Mouse (Mus musculus) CH12.LX (cell line): ENCODE measurements around the gene Fyco1. TPM values are rescaled to one million over a fixed set of nuclear protein-coding genes. Genes with fewer than 3 reads are reported as not detected.

ENCODE experiments used
- DNase-seq: peaks from one replicate; pipeline ENCODE4 v3.0.0-alpha.2; 2013; ENCODE audit errors: extremely low read depth
- H3K27ac ChIP-seq: 2 replicates; pipeline ENCODE4 v1.5.1; 2012; ENCODE audit warnings: low read depth, mild to moderate bottlenecking, control low read depth, moderate library complexity; ENCODE audit not compliant: insufficient read depth
- H3K27me3 ChIP-seq: replicated peaks from 2 replicates; pipeline ENCODE3; 2012; ENCODE audit warnings: inconsistent platforms
- H3K36me3 ChIP-seq, 2 experiments: replicated peaks in 1 of 2; 2 replicates each; pipeline versions ENCODE3 to v1.6.1; 2012; ENCODE audit warnings: inconsistent platforms in 1 of 2, low read length in 1 of 2, mild to moderate bottlenecking in 1 of 2, mixed read lengths in 1 of 2, moderate library complexity in 1 of 2; ENCODE audit not compliant: control insufficient read depth in 1 of 2, insufficient read depth in 1 of 2
- H3K4me1 ChIP-seq, 2 experiments: 2 replicates each; pipeline ENCODE4 v1.6.1; 2012; ENCODE audit warnings: inconsistent platforms in 1 of 2, moderate library complexity in 1 of 2; ENCODE audit not compliant: insufficient read depth in 2 of 2, control insufficient read depth in 1 of 2
- H3K4me2 ChIP-seq: 2 replicates; pipeline ENCODE4 v1.6.1; 2012; ENCODE audit warnings: low read depth, mild to moderate bottlenecking, control low read depth; ENCODE audit not compliant: poor library complexity, insufficient read depth, severe bottlenecking
- H3K4me3 ChIP-seq, 3 experiments: fragments of 150-350 bp in 1 of 3; sonication (generic) in 1 of 3; replicated peaks in 1 of 3; 2 replicates each; pipeline versions ENCODE3 to v1.5.1; 2011 to 2012; ENCODE audit warnings: low read depth in 2 of 3, low read length in 2 of 3, mild to moderate bottlenecking in 2 of 3, moderate library complexity in 2 of 3, control low read depth in 1 of 3, improper control_type of control experiment in 1 of 3, inconsistent platforms in 1 of 3, mixed read lengths in 1 of 3; ENCODE audit not compliant: poor library complexity in 1 of 3
- H3K79me2 ChIP-seq: replicated peaks from 2 replicates; pipeline ENCODE4 v1.6.1; 2012; ENCODE audit warnings: mild to moderate bottlenecking, moderate library complexity; ENCODE audit not compliant: control insufficient read depth, poor library complexity, insufficient read depth, severe bottlenecking; ENCODE audit errors: extremely low read depth
- H3K9ac ChIP-seq: 2 replicates; pipeline ENCODE4 v1.6.1; 2012; ENCODE audit warnings: low read depth, mild to moderate bottlenecking, control low read depth, moderate library complexity; ENCODE audit not compliant: insufficient read depth
- H3K9me3 ChIP-seq: replicated peaks from 2 replicates; pipeline ENCODE3; 2012; ENCODE audit warnings: low read length, inconsistent platforms, mixed read lengths
- CHD2 ChIP-seq: IDR thresholded peaks from 2 replicates; pipeline ENCODE4 v1.6.1; 2011; ENCODE audit warnings: low read length, improper control_type of control experiment
- E2F4 ChIP-seq: IDR thresholded peaks from 2 replicates; pipeline ENCODE4 v1.6.1; 2011; ENCODE audit warnings: low read depth, low read length, improper control_type of control experiment; ENCODE audit not compliant: insufficient replicate concordance
- EP300 ChIP-seq: IDR thresholded peaks from 2 replicates; pipeline ENCODE4 v1.6.1; 2011; ENCODE audit warnings: low read length, improper control_type of control experiment
- GABPA ChIP-seq: IDR thresholded peaks from 2 replicates; pipeline ENCODE4 v1.6.1; 2012; ENCODE audit warnings: low read depth, low read length, improper control_type of control experiment, inconsistent platforms; ENCODE audit not compliant: insufficient replicate concordance
- HCFC1 ChIP-seq: IDR thresholded peaks from 2 replicates; pipeline ENCODE4 v1.6.1; 2012; ENCODE audit warnings: low read depth, mild to moderate bottlenecking, inconsistent platforms, low read length, improper control_type of control experiment
- IRF4 ChIP-seq: IDR thresholded peaks from 2 replicates; pipeline ENCODE4 v1.6.1; 2014; ENCODE audit warnings: low read depth, mild to moderate bottlenecking, inconsistent platforms, low read length, improper control_type of control experiment
- JUN ChIP-seq: IDR thresholded peaks from 2 replicates; pipeline ENCODE4 v1.6.1; 2011; ENCODE audit warnings: low read depth, mild to moderate bottlenecking, low read length, improper control_type of control experiment, moderate library complexity; ENCODE audit not compliant: insufficient read depth
- JUND ChIP-seq: conservative IDR thresholded peaks from 2 replicates; pipeline ENCODE4 v1.6.1; 2011; ENCODE audit warnings: low read depth, low read length, improper control_type of control experiment
- MAFK ChIP-seq: IDR thresholded peaks from 2 replicates; pipeline ENCODE4 v1.6.1; 2011; ENCODE audit warnings: low read length, improper control_type of control experiment; ENCODE audit not compliant: insufficient replicate concordance
- MAZ ChIP-seq: IDR thresholded peaks from 2 replicates; pipeline ENCODE4 v1.6.1; 2012; ENCODE audit warnings: low read depth, mild to moderate bottlenecking, inconsistent platforms, low read length, improper control_type of control experiment, moderate library complexity
- NRF1 ChIP-seq: IDR thresholded peaks from 2 replicates; pipeline ENCODE4 v1.6.1; 2014; ENCODE audit warnings: low read depth, mild to moderate bottlenecking, inconsistent platforms, low read length, improper control_type of control experiment, moderate library complexity
- PAX5 ChIP-seq: IDR thresholded peaks from 2 replicates; pipeline ENCODE4 v1.6.1; 2012; ENCODE audit warnings: low read length, inconsistent platforms, mixed read lengths
- RCOR1 ChIP-seq: conservative IDR thresholded peaks from 2 replicates; pipeline ENCODE4 v1.6.1; 2012; ENCODE audit warnings: low read depth, mild to moderate bottlenecking, inconsistent platforms, low read length, improper control_type of control experiment
- SIN3A ChIP-seq: IDR thresholded peaks from 2 replicates; pipeline ENCODE4 v1.6.1; 2012; ENCODE audit warnings: low read length, improper control_type of control experiment, inconsistent platforms
- SMC3 ChIP-seq: IDR thresholded peaks from 2 replicates; pipeline ENCODE4 v1.6.1; 2011; ENCODE audit warnings: low read depth, low read length, improper control_type of control experiment
- TCF12 ChIP-seq: IDR thresholded peaks from 2 replicates; pipeline ENCODE4 v1.6.1; 2014; ENCODE audit warnings: low read depth, mild to moderate bottlenecking, inconsistent platforms, low read length, improper control_type of control experiment
- UBTF ChIP-seq: IDR thresholded peaks from 2 replicates; pipeline ENCODE4 v1.6.1; 2012; ENCODE audit warnings: low read depth, mild to moderate bottlenecking, inconsistent platforms, low read length, improper control_type of control experiment, moderate library complexity
- USF1 ChIP-seq: IDR thresholded peaks from 2 replicates; pipeline ENCODE4 v1.6.1; 2014; ENCODE audit warnings: low read depth, mild to moderate bottlenecking, inconsistent platforms, low read length, improper control_type of control experiment
- USF2 ChIP-seq: conservative IDR thresholded peaks from 2 replicates; pipeline ENCODE4 v1.6.1; 2011; ENCODE audit warnings: low read depth, low read length, improper control_type of control experiment
- ZKSCAN1 ChIP-seq: IDR thresholded peaks from 2 replicates; pipeline ENCODE4 v1.6.1; 2012; ENCODE audit warnings: low read depth, inconsistent platforms, low read length, improper control_type of control experiment, borderline replicate concordance
- ZMIZ1 ChIP-seq: IDR thresholded peaks from 2 replicates; pipeline ENCODE4 v1.6.1; 2012; ENCODE audit warnings: low read depth, mild to moderate bottlenecking, inconsistent platforms, low read length, improper control_type of control experiment
- dilution Hi-C: fragments of 300-500 bp; cut with MboI; formaldehyde crosslinking; loops from 2 replicates; pipeline ENCODE4 v1.14.3; 2020; ENCODE audit warnings: low sequenced_read_pairs; ENCODE audit not compliant: extremely low pct_unique_long_range_greater_than_20kb, extremely low pct_ligation_motif_present
- in situ Hi-C: fragments of 300-500 bp; cut with MboI; formaldehyde crosslinking; loops from 3 replicates; pipeline ENCODE4 v1.14.3; 2019; ENCODE audit warnings: low sequenced_read_pairs, low pct_ligation_motif_present, low pct_unique_long_range_greater_than_20kb, mixed read lengths
- polyA plus RNA-seq: library from polyadenylated mRNA; unstranded; fragments of >175 nt; gene quantifications from 2 replicates; pipeline ENCODE4 v1.2.1, GENCODE M21; 2012; ENCODE audit warnings: low read depth; ENCODE audit not compliant: insufficient read length
- total RNA-seq, 2 experiments: library from RNA; depleted of rRNA; stranded (reverse); fragments of 300-350 nt in 1 of 2; fragments of >200 nt in 1 of 2; gene quantifications; 2 replicates each; pipeline ENCODE4 v1.2.3; 2012 to 2014

Fyco1 gene
- total and polyA plus RNA-seq, 3 experiments: 2.1 to 10.2 (median 6.0) TPM

DNA sequence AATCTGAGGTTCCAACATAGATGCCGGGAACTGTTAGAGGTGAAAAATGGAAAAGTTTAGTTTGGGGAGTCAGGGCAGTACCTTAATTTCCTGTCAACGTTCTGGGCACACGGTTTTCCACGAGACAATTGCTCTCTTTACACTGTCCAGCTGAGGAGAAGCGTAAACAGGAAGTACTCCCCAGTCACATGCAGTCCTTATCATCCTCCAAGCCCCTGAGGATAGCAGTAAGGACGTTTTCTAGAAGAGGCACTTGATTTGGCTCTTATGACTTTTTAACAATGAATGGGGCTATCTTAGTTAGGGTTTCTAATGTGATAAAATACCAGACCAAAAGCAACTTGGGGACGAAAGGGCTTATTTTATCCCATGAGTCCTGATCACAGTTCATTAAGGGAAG is 43.1 kb downstream of the Fyco1 start:
- Histone ChIP-seq H3K27me3 (no peaks in the 10 kb centered on the region), H3K9me3 (no peaks in the 10 kb centered on the region), H3K79me2 (no peaks in the 10 kb centered on the region), H3K36me3 (peaks cover 61 to 89% of the 10 kb centered on the region in 2 experiments), H3K27ac (no peak overlapping the region), H3K4me3 (no peak overlapping the region)
- no peak for DNase-seq
- dilution Hi-C loops (no loop called here), in situ Hi-C loops (no loop called here)
- TF ChIP-seq E2F4 (no peak), SMC3 (no peak), JUND (no peak), RCOR1 (no peak), PAX5 (no peak)
- TF ChIP-seq, all 38 proteins: peak for 0
- H3K9ac ChIP-seq: no peak overlapping the region
- H3K4me2 ChIP-seq: no peak overlapping the region
- H3K4me1 ChIP-seq: peaks cover 0 to 9% of the 10 kb centered on the region in 2 experiments; a peak in 1 of 4 replicates

DNA sequence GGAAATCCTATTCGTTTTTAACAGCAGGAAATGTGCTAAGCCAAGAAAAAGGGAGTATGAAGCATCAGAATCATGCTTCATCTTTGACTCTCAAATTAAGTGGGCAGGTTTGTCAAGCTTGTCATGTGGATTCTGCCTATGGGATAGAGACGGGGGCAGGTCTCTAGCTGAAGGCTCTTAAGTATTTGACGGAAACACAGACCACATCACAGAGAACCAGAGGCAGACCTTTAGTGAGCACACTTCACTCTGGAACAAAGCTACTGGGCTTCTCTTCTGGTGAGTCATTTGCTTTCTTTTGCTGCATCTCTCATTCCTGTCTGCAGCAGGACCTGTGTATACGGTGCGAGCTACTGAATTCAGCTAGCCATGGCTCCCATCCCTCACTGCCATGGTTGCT is 45.4 kb downstream of the Fyco1 start, which contains the start of gene Cxcr6:
Gene Cxcr6 (plus strand): TSS at position 209 of the 400 bp plus-strand sequence.
- H3K27ac ChIP-seq: no peak within 1 kb of the TSS
- H3K79me2 ChIP-seq: no peaks in the 10 kb centered on the region
- dilution Hi-C loops: no loop called here
- no peaks in the 10 kb centered on the region for H3K27me3 ChIP-seq
- DNase-seq: peak; percentile 13
- no peaks in the 10 kb centered on the region for H3K9me3 ChIP-seq
- peaks cover 0 to 9% of the 10 kb centered on the region in 2 experiments; a peak in 1 of 4 replicates for H3K4me1 ChIP-seq
- peaks cover 61 to 86% of the 10 kb centered on the region in 2 experiments for H3K36me3 ChIP-seq
- H3K4me3 ChIP-seq: no peak within 1 kb of the TSS
- no peak within 1 kb of the TSS for H3K9ac ChIP-seq
- TF ChIP-seq ZKSCAN1 (no peak), EP300 (no peak), MAZ (no peak), TCF12 (no peak), IRF4 (no peak), HCFC1 (no peak), USF1 (no peak), GABPA (no peak), ZMIZ1 (no peak), UBTF (no peak), SIN3A (no peak), JUND (no peak), JUN (no peak), NRF1 (no peak), USF2 (no peak), MAFK (no peak), CHD2 (no peak), PAX5 (no peak)
- in situ Hi-C loops: no loop called here
- H3K4me2 ChIP-seq: no peak within 1 kb of the TSS
